Comparison of ENCODE assay signal across 18 mouse cellular contexts in genomic region chr16:85147440-85147839, GRCm38 (mm10). TPM values are rescaled to one million over a fixed set of nuclear protein-coding genes. Genes with fewer than 3 reads are reported as not detected.
DNase-seq lines count a peak whose midpoint lies in the region; ATAC-seq and TF ChIP-seq lines count a peak whose summit lies in the region.
"Had no signal": no experiment of that assay in that cellular context is flagged by ENCODE, and none has a peak within 500 bp of the region (broad histone marks: within the 10 kb centered on the region; RNA-seq: fewer than 3 reads in every experiment).

No protein-coding gene starts in this region.

- H3K4me3 ChIP-seq in heart, embryonic 13.5 days, result no peak overlapping the region
- H3K4me3 ChIP-seq in kidney, postnatal 0 days (replicated peaks; ENCODE audit: low read depth, low read length), result no peak overlapping the region
- H3K4me3 ChIP-seq in brown adipose tissue, adult 24 weeks (ENCODE audit: insufficient read depth, low read depth, low read length), result no peak overlapping the region
- H3K4me3 ChIP-seq: midbrain, embryonic 13.5 days had no signal

- peak; percentile 30 for DNase-seq in adrenal gland, postnatal 14 days
- DNase-seq in adrenal gland, postnatal 25 days, result no peak
- DNase-seq in heart, postnatal 14 days, result no peak
- no peak for DNase-seq in kidney, postnatal 0 days (ENCODE audit: low spot score)
- no peak for DNase-seq in kidney, adult 9 months
- DNase-seq: adrenal gland, postnatal 10 days; gastrocnemius, postnatal 10 days; kidney, adult 8-10 months; liver; liver, postnatal 0 days; retina, postnatal 1 day; right cerebral cortex, postnatal 4 days; thymus, postnatal 14 days had no signal

- no peaks in the 10 kb centered on the region for H3K9me3 ChIP-seq in heart, embryonic 13.5 days
- H3K9me3 ChIP-seq in kidney, postnatal 0 days (replicated peaks; ENCODE audit: low read length), result no peaks in the 10 kb centered on the region
- H3K9me3 ChIP-seq: midbrain, embryonic 13.5 days had no signal

- H3K36me3 ChIP-seq in heart, embryonic 13.5 days, result no peaks in the 10 kb centered on the region
- H3K36me3 ChIP-seq in kidney, postnatal 0 days (ENCODE audit: insufficient read depth, low read length), result no peaks in the 10 kb centered on the region
- H3K36me3 ChIP-seq: midbrain, embryonic 13.5 days had no signal

- 35% methylated on average over 4 of the region's 4 CpGs for WGBS in heart, embryonic 13.5 days
- 34% methylated on average over 4 of the region's 4 CpGs for WGBS in kidney, postnatal 0 days

- TF ChIP-seq CTCF in kidney, postnatal 0 days (IDR thresholded peaks at IDR 0.05; ENCODE audit: low read depth), result no peak

- H3K27me3 ChIP-seq in heart, embryonic 13.5 days (replicated peaks), result no peaks in the 10 kb centered on the region
- H3K27me3 ChIP-seq in kidney, postnatal 0 days (ENCODE audit: insufficient read depth, low read length), result no peaks in the 10 kb centered on the region
- H3K27me3 ChIP-seq: midbrain, embryonic 13.5 days had no signal

- no peak overlapping the region for H3K9ac ChIP-seq in heart, embryonic 13.5 days
- H3K9ac ChIP-seq in kidney, postnatal 0 days (ENCODE audit: low read depth, low read length), result no peak overlapping the region
- H3K9ac ChIP-seq: liver, postnatal 0 days; midbrain, embryonic 13.5 days had no signal

- intact Hi-C loops in heart, postnatal 14 days (cut with DNase I), result no loop called here

- H3K4me1 ChIP-seq in heart, embryonic 13.5 days, result peaks cover 71% of the 10 kb centered on the region
- peaks cover 29% of the 10 kb centered on the region; the same call in 1 of the 2 replicates for H3K4me1 ChIP-seq in kidney, postnatal 0 days (replicated peaks; ENCODE audit: insufficient read depth, low read length)
- H3K4me1 ChIP-seq in brown adipose tissue, adult 24 weeks (ENCODE audit: control insufficient read depth, insufficient read depth, insufficient read length, low read length), result peaks cover 31% of the 10 kb centered on the region

- 0 out of 2 replicates have a peak overlapping the region, but pooled peaks have one; percentile 91 for H3K27ac ChIP-seq in heart, embryonic 13.5 days (replicated peaks)
- H3K27ac ChIP-seq in kidney, postnatal 0 days, result peak overlapping the region; percentile 54
- peak overlapping the region; percentile 67; the same call in 1 of the 2 replicates for H3K27ac ChIP-seq in brown adipose tissue, adult 24 weeks (replicated peaks; ENCODE audit: low read depth, low read length)
- H3K27ac ChIP-seq: hindbrain, postnatal 0 days; midbrain, embryonic 13.5 days had no signal

- H3K4me2 ChIP-seq in heart, embryonic 13.5 days, result no peak overlapping the region
- H3K4me2 ChIP-seq in kidney, postnatal 0 days (ENCODE audit: low read length), result no peak overlapping the region
- H3K4me2 ChIP-seq: midbrain, embryonic 13.5 days had no signal

- ATAC-seq in heart, embryonic 13.5 days (ENCODE audit: extremely low read depth, insufficient number of reproducible peaks, low FRiP score, low TSS enrichment), result no peak
- no peak for ATAC-seq in kidney, postnatal 0 days (replicated peaks; ENCODE audit: low FRiP score, low read depth)
- no peak for ATAC-seq in megakaryocyte-erythroid progenitor cell, adult 5-6 weeks (replicated peaks; ENCODE audit: low FRiP score, low TSS enrichment, poor library complexity, severe bottlenecking)
- ATAC-seq: hindbrain, postnatal 0 days; liver, postnatal 0 days; midbrain, embryonic 13.5 days had no signal

RNA-seq across cellular contexts. Expression of gene App, which starts 26.1 kb away (rescaled TPM):
- 299 and 320 TPM in 2 replicates for total RNA-seq in adrenal gland, postnatal 14 days (2021)
- total RNA-seq in adrenal gland, postnatal 25 days (2021), result 357 and 373 TPM in 2 replicates
- 165 and 166 TPM in 2 replicates for polyA plus RNA-seq in heart, embryonic 13.5 days (2015; fragmentation: Nextera tagmentation; extraction: Ambion mirVana)
- 100 to 1,000 TPM; 184 to 199 TPM for total RNA-seq in heart, postnatal 14 days (2021)
- 360 and 361 TPM in 2 replicates for polyA plus RNA-seq in kidney, postnatal 0 days (2015; fragmentation: Nextera tagmentation; extraction: Ambion mirVana)
- 71.4 and 80.5 TPM in 2 replicates for polyA plus RNA-seq in brown adipose tissue, adult 24 weeks (2012; ENCODE audit: insufficient read depth, insufficient read length, missing spikeins)
- total RNA-seq in megakaryocyte-erythroid progenitor cell, adult 5-6 weeks (2014; fragmentation: Nextera tagmentation), result 0.83 and 2.8 TPM in 2 replicates
- total RNA-seq in megakaryocyte-erythroid progenitor cell, adult 5-6 weeks (2017), result 2.8 and 3.0 TPM in 2 replicates

Comparison
In these comparisons a context has a peak if more than half of its experiments do, and no peak if none do; other contexts are left out.
1. RNA of gene App, which starts 26.1 kb away (total RNA-seq): 357 to 373 TPM in adrenal gland, postnatal 25 days, 299 to 320 TPM in adrenal gland, postnatal 14 days and 184 to 199 TPM in heart, postnatal 14 days; 0.83 to 3.0 TPM in megakaryocyte-erythroid progenitor cell, adult 5-6 weeks; every median in the first group is over 10 times any median in the second.
2. Peak in every context shown above with its lines, with median percentiles within 50 percentile points of each other: H3K27ac ChIP-seq.